Mouse (Mus musculus) hindbrain, embryonic 11.5 days (tissue): ENCODE measurements around the gene Hunk. TPM values are rescaled to one million over a fixed set of nuclear protein-coding genes. Genes with fewer than 3 reads are reported as not detected.

Source experiments
- ATAC-seq: fragments of 200-750 bp; cut with Nextera tagmentation; 2 replicates; pipeline ENCODE4 v1.8.0; 2017; ENCODE audit warnings: mild to moderate bottlenecking, moderate TSS enrichment, moderate library complexity; ENCODE audit not compliant: low FRiP score
- DNase-seq: peaks from one replicate; pipeline ENCODE4 v3.0.0-alpha.2; 2015; ENCODE audit warnings: low spot score
- H3K27ac ChIP-seq: fragments of 300-500 bp; sonication (generic); 2 replicates; pipeline ENCODE4 v1.5.1; 2014; ENCODE audit warnings: mild to moderate bottlenecking, low read depth, low read length
- H3K27me3 ChIP-seq: fragments of 300-500 bp; sonication (generic); 2 replicates; pipeline ENCODE4 v1.6.1; 2014; ENCODE audit warnings: mild to moderate bottlenecking, low read length, moderate library complexity, mixed read lengths; ENCODE audit not compliant: control insufficient read depth, insufficient read depth
- H3K36me3 ChIP-seq: fragments of 300-500 bp; sonication (generic); 2 replicates; pipeline ENCODE4 v1.6.1; 2014; ENCODE audit warnings: mild to moderate bottlenecking, low read length, moderate library complexity, mixed read lengths; ENCODE audit not compliant: control insufficient read depth, insufficient read depth
- H3K4me1 ChIP-seq: fragments of 300-500 bp; sonication (generic); replicated peaks from 2 replicates; pipeline ENCODE4 v1.6.1; 2014; ENCODE audit warnings: low read length, mixed read lengths; ENCODE audit not compliant: control insufficient read depth, insufficient read depth
- H3K4me2 ChIP-seq: fragments of 300-500 bp; sonication (generic); replicated peaks from 2 replicates; pipeline ENCODE4 v1.6.1; 2014; ENCODE audit warnings: mild to moderate bottlenecking, low read depth, low read length
- H3K4me3 ChIP-seq: fragments of 300-500 bp; sonication (generic); 2 replicates; pipeline ENCODE4 v1.5.1; 2014; ENCODE audit warnings: low read depth, low read length
- H3K9ac ChIP-seq: fragments of 300-500 bp; sonication (generic); 2 replicates; pipeline ENCODE4 v1.6.1; 2014; ENCODE audit warnings: low read depth, low read length
- H3K9me3 ChIP-seq: fragments of 300-500 bp; sonication (generic); 2 replicates; pipeline ENCODE4 v1.6.1; 2016; ENCODE audit warnings: low read length; ENCODE audit not compliant: control insufficient read depth
- WGBS: fragments of 180-500 bp; shearing (Covaris S2); extraction: QIAGEN DNeasy Blood & Tissue Kit; methylation state at CpG from one replicate; pipeline ENCODE4 v1.1.7; 2014; 5-methylcytosine and 5-hydroxymethylcytosine counted together
- polyA plus RNA-seq: library from polyadenylated mRNA; unstranded; fragments of >200 nt; fragmentation: Nextera tagmentation; extraction: Ambion mirVana; gene quantifications from 2 replicates; pipeline ENCODE4 v1.2.1, GENCODE M21; 2014

The Hunk gene
- polyA plus RNA-seq, 1 experiment from 2014 or later, result 13.1 TPM

GRCm38 (mm10) chr16:90490066-90490465, 104.3 kb downstream of the Hunk start:
- no peaks in the 10 kb centered on the region for H3K27me3 ChIP-seq
- H3K4me1 ChIP-seq, result no peaks in the 10 kb centered on the region
- no peak overlapping the region for H3K27ac ChIP-seq
- H3K4me3 ChIP-seq, result no peak overlapping the region
- H3K4me2 ChIP-seq, result no peak overlapping the region
- H3K36me3 ChIP-seq, result 0 out of 2 replicates have a peak, but pooled peaks cover 6% of the 10 kb centered on the region
- no peak overlapping the region for H3K9ac ChIP-seq
- DNase-seq (no peak), ATAC-seq (no peak)
- H3K9me3 ChIP-seq, result no peaks in the 10 kb centered on the region
- 80% methylated on average over 4 of the region's 4 CpGs for WGBS

GRCm38 (mm10) chr16:90491898-90492499, 106.2 kb downstream of the Hunk start:
- Histone ChIP-seq H3K27me3 (no peaks in the 10 kb centered on the region), H3K4me3 (no peak overlapping the region), H3K4me2 (no peak overlapping the region), H3K9me3 (no peaks in the 10 kb centered on the region), H3K27ac (no peak overlapping the region), H3K36me3 (peaks cover 8% of the 10 kb centered on the region; the same call in 1 of the 2 replicates), H3K4me1 (no peaks in the 10 kb centered on the region), H3K9ac (no peak overlapping the region)
- WGBS, result 73% methylated on average over 5 of the region's 5 CpGs
- no peak for ATAC-seq
- no peak for DNase-seq

GRCm38 (mm10) chr16:90496930-90497329, 111.1 kb downstream of the Hunk start:
- Histone ChIP-seq H3K27me3 (no peaks in the 10 kb centered on the region), H3K27ac (no peak overlapping the region), H3K9me3 (no peaks in the 10 kb centered on the region), H3K36me3 (peaks cover 6% of the 10 kb centered on the region; the same call in 1 of the 2 replicates), H3K4me2 (no peak overlapping the region), H3K4me3 (no peak overlapping the region), H3K4me1 (no peaks in the 10 kb centered on the region), H3K9ac (no peak overlapping the region)
- peak; percentile 72 for ATAC-seq
- 36% methylated on average over 11 of the region's 11 CpGs for WGBS
- DNase-seq, result no peak

- H3K27ac ChIP-seq, result no peak overlapping the region
- ATAC-seq, result no peak
- no peak overlapping the region for H3K4me2 ChIP-seq
- no peak overlapping the region for H3K9ac ChIP-seq
- no peaks in the 10 kb centered on the region for H3K9me3 ChIP-seq
- no peak overlapping the region for H3K4me3 ChIP-seq
- DNase-seq, result no peak
- 89% methylated on average over 16 of the region's 16 CpGs for WGBS
- no peaks in the 10 kb centered on the region for H3K4me1 ChIP-seq
- H3K27me3 ChIP-seq, result no peaks in the 10 kb centered on the region
- H3K36me3 ChIP-seq, result peaks cover 6% of the 10 kb centered on the region; the same call in 1 of the 2 replicates
These were observed 112.1 kb downstream of the Hunk start for GRCm38 (mm10) chr16:90497749-90498464.

GRCm38 (mm10) chr16:90500809-90501208, 115.0 kb downstream of the Hunk start:
- peaks cover 6% of the 10 kb centered on the region; the same call in 1 of the 2 replicates for H3K36me3 ChIP-seq
- H3K27ac ChIP-seq, result no peak overlapping the region
- no peaks in the 10 kb centered on the region for H3K4me1 ChIP-seq
- H3K4me3 ChIP-seq, result no peak overlapping the region
- DNase-seq, result no peak
- no peak overlapping the region for H3K4me2 ChIP-seq
- H3K9me3 ChIP-seq, result no peaks in the 10 kb centered on the region
- no peak overlapping the region for H3K9ac ChIP-seq
- ATAC-seq, result no peak
- H3K27me3 ChIP-seq, result no peaks in the 10 kb centered on the region
- 88% methylated on average over 6 of the region's 6 CpGs for WGBS

GRCm38 (mm10) chr16:90505252-90505651, 119.4 kb downstream of the Hunk start:
- Histone ChIP-seq H3K4me3 (no peak overlapping the region), H3K27me3 (no peaks in the 10 kb centered on the region), H3K27ac (no peak overlapping the region), H3K9me3 (no peaks in the 10 kb centered on the region), H3K4me1 (no peaks in the 10 kb centered on the region), H3K36me3 (no peaks in the 10 kb centered on the region), H3K9ac (no peak overlapping the region), H3K4me2 (no peak overlapping the region)
- ATAC-seq (no peak), DNase-seq (no peak)
- 76% methylated on average over 10 of the region's 10 CpGs for WGBS

GRCm38 (mm10) chr16:90505680-90506079, 119.9 kb downstream of the Hunk start:
- Histone ChIP-seq H3K9ac (no peak overlapping the region), H3K36me3 (no peaks in the 10 kb centered on the region), H3K4me2 (no peak overlapping the region), H3K4me3 (no peak overlapping the region), H3K9me3 (no peaks in the 10 kb centered on the region), H3K27ac (no peak overlapping the region), H3K27me3 (no peaks in the 10 kb centered on the region), H3K4me1 (no peaks in the 10 kb centered on the region)
- ATAC-seq, result no peak
- no peak for DNase-seq
- 85% methylated on average over 2 of the region's 2 CpGs for WGBS

GRCm38 (mm10) chr16:90511551-90512296, 125.9 kb downstream of the Hunk start:
- Histone ChIP-seq H3K4me3 (no peak overlapping the region), H3K27me3 (no peaks in the 10 kb centered on the region), H3K27ac (no peak overlapping the region), H3K9me3 (no peaks in the 10 kb centered on the region), H3K9ac (no peak overlapping the region), H3K36me3 (no peaks in the 10 kb centered on the region), H3K4me1 (no peaks in the 10 kb centered on the region), H3K4me2 (no peak overlapping the region)
- no peak for DNase-seq
- ATAC-seq, result no peak
- 94% methylated on average over 19 of the region's 19 CpGs for WGBS
